Mouse (Mus musculus) G1E (cell line): ENCODE measurements around the gene Cacng7.

Source experiments
- CTCF ChIP-seq: IDR thresholded peaks from 2 replicates; pipeline ENCODE4 v1.5.1; 2012; ENCODE audit warnings: low read depth, low read length, inconsistent platforms, mixed read lengths
- GATA1 ChIP-seq: IDR thresholded peaks from 2 replicates; pipeline ENCODE4 v1.6.1; 2012; ENCODE audit warnings: borderline replicate concordance, low read length, inconsistent platforms, mixed read lengths
- GATA2 ChIP-seq: IDR thresholded peaks from 2 replicates; pipeline ENCODE4 v1.6.1; 2012; ENCODE audit warnings: low read depth, low read length, inconsistent platforms, borderline replicate concordance
- POLR2AphosphoS5 ChIP-seq: IDR thresholded peaks from 2 replicates; pipeline ENCODE4 v1.6.1; 2012; ENCODE audit warnings: low read depth, low read length, inconsistent platforms; ENCODE audit not compliant: insufficient replicate concordance
- TAL1 ChIP-seq: conservative IDR thresholded peaks from 2 replicates; pipeline ENCODE4 v1.6.1; 2012; ENCODE audit warnings: low read depth, low read length, inconsistent platforms, mixed read lengths

GRCm38 (mm10) chr7:3290257-3291033 lies 42.3 kb upstream of the Cacng7 start:
- TF ChIP-seq CTCF: no peak
- TF ChIP-seq GATA1: no peak
- TF ChIP-seq GATA2: no peak
- no peak for TF ChIP-seq TAL1
- no peak for TF ChIP-seq POLR2AphosphoS5
